Mouse (Mus musculus) naive thymus-derived CD4-positive, alpha-beta T cell, adult 2 months (primary cell): ENCODE results near the gene Wnk4.

Experiments
- DNase-seq: peaks from one replicate; pipeline ENCODE4 v3.0.0-alpha.2; 2011; ENCODE audit warnings: low read depth

The Wnk4 gene

GRCm38 (mm10) chr11:101276319-101277070 lies 16.1 kb downstream of the Wnk4 start:
- no peak for DNase-seq

DNA sequence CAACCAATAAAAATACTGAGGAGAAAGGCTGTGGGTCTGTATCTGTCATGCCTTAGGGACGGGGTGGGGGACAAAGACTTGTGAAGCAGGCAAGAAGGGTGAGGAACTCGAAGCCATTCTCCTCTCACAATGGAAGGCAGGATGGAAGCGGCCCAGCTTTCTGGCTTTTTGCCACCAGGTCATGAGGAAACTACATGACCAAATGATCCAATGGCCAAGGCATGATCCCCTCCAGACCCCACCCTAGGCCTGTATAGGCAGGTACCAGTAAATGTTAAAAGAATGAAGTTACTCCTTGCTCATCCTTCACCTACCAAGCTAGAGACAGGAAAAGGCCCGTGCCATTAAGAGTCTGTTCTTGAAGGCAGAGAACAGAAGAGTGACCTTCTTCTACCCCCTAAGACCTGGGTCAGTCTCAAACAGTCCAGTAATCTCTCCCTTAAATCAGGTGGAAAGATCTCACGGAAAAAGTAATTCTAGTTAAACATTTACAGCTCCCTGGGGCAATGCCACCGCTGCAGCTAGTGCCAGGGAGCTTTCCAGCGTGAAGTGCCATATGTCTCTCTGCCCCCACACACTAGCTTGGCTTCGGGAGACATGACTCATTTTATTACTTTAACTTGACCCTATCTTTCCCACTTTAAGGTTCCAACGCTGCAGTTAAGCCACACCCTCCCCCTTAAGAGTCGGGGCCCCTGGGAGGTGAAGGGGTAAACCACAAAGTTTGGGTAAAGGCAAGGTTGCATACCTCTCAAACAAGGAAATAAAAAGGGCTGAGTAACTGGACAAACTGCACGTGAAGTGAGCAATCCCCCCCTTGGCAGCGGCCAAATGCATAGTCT lies 17.2 kb downstream of the Wnk4 start:
- no peak for DNase-seq

DNA sequence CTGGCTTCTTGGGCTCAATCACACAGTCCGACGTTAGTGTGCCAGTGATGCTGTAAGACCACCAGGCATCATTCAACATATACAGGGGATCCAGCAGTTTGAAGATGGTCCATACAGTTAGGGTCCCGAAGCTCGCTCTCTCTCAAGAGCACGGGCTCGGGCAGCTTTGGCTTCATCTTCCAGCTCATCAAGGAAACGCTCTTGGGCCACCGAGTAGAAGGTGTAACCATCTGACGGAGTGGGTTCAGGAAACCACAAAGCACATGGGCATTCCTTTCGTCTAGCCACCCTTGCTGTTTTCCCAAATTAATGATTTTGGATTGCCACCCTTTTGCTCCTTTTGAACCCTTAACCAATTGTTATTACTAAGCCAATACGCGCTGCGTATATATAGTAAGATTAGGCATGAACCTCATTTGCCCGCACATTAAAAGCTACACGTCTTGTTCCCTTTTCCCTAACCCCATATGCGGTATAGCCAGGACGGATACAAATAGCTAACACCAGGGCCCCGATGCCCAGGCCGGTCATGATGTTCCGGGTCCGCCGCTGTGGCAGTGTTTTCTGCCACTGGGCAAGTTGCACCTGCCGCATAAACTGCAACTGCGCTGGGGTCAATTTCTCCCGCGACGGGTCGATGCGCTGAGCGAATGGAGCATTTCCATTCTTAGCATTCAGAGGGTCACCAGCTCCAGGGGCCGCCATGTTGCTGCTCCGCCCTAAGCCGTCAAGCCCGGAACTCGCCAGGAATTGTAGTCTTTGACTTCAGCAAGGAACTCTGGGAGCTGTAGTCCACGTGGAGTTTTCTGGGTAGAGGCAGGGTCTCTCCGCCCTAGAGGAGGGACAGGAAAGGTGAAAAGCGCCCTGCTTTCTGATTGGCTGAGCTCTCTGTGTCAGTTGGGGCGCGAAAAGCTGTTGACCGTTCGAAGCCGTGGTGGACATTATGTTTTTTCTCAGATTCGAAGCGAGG lies 18.1 kb downstream of the Wnk4 start, which contains the start of the genes Cntd1 and Coa3:
Gene Cntd1 (plus strand): TSS at position 790 of the 970 bp plus-strand sequence.
Gene Coa3 (minus strand): TSS at position 892 of the 970 bp plus-strand sequence.
- peak; percentile 87 for DNase-seq

GRCm38 (mm10) chr11:101279193-101279569 lies 18.8 kb downstream of the Wnk4 start:
- no peak for DNase-seq

- DNase-seq: no peak
Measured at GRCm38 (mm10) chr11:101280837-101281236, 20.5 kb downstream of the Wnk4 start.

- no peak for DNase-seq
Measured at GRCm38 (mm10) chr11:101282896-101283295, 22.5 kb downstream of the Wnk4 start.

DNA sequence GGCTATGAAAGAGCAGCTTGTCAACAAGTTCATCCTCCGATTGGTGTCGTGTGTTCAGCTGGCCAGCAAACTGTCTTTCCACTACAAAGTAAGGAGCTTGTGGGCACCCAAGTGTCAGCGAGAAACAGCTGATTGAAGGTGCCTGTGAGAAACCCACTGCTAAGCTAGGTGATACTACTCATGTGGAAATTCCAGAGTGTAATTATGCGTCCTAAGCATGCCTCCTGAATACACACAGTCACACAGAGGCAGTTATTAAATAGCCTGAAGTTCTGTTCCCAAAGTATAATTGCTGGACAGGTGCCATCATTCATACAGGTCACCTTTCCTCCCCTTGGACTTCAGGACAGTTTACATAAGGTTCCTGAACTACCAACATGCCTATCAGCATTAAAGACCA lies 23.4 kb downstream of the Wnk4 start:
- DNase-seq: no peak

- DNase-seq: no peak
Measured at GRCm38 (mm10) chr11:101287306-101287705, 26.9 kb downstream of the Wnk4 start.

- DNase-seq: no peak
Measured at GRCm38 (mm10) chr11:101291231-101291630, 30.9 kb downstream of the Wnk4 start.

- no peak for DNase-seq
Measured at GRCm38 (mm10) chr11:101295191-101295590, 34.8 kb downstream of the Wnk4 start.

DNA sequence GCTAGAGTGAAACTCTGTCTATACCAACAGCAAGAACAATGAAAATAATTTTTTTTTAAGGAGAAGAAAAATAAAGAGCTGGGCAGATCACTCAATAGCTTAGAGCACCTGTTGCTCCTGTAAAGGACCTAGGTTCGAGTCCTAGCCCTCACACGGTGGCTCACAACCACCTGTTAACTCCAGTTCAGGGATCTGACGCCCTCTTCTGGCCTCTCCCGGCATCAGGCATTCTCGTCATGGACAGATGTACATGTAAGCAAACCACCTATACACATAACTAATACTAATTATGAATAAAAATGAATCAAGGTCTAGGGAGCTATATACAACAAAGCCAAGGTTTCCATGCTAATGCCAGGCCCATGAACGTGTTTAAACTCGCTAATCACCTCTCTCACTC lies 40.5 kb downstream of the Wnk4 start:
- DNase-seq: peak; percentile 29

GRCm38 (mm10) chr11:101301299-101302003 lies 41.1 kb downstream of the Wnk4 start:
- DNase-seq: peak; percentile 28

DNA sequence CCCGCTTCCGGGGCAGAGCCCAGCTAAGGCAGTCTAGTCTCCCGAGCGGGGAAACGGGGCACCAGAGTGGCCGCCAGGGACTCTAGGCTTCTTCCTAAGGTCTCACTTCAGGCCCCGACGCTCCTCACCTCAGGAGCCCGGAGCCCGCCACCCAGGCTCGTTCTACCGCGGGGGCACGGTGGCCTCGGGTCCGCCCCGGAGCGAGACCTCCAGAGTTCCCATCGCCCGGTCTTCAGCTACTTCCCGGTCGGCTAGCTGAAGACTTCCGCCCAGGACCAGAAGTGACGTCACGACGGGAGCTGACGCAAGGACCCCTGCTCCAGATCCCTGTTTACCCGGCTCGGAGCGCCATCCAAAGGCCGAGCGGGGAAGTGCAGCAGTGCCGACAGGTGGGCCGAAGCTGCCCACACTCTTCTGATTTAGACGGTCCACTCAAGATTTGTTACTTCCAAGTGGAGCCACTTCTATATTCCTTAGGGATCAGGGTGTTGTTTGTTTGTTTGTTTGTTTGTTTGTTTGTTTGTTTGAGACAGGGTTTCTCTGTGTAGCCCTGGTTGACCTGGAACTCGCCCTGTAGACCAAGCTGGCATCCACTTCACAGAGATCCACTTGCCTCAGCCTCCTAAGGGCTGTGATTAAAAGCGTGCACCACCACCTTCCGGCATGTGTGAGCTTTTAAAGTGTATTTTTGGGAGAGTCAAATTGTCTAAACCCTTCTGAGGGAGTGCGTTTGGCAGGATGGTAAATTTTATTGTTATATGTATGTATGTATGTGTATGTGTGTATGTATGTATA lies 41.8 kb downstream of the Wnk4 start, which contains the start of gene Becn1:
Gene Becn1 (minus strand): TSS at position 283 of the 795 bp plus-strand sequence.
- peak; percentile 92 for DNase-seq

GRCm38 (mm10) chr11:101307744-101308143 lies 47.4 kb downstream of the Wnk4 start:
- DNase-seq: no peak

GRCm38 (mm10) chr11:101311083-101311482 lies 50.7 kb downstream of the Wnk4 start:
- DNase-seq: no peak

DNA sequence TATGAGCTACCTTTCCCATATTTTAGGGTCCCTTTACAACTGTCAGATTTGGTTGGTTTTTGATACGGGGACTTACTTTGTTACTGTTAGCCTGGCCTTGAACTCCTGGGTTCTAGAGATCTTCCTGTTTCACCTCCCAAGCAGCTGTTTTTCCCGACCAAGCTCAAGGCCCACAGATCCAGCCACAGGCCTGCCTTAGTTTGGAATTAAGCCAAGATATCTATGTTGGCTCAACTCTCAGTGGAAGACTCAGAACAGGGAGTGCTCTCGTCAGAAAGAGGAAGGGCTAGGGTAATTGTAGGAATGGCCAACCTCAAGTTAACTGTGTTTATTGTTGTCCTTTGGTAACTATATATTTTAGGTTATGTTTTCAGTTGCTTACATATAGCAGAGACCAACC lies 51.8 kb downstream of the Wnk4 start:
- no peak for DNase-seq

DNA sequence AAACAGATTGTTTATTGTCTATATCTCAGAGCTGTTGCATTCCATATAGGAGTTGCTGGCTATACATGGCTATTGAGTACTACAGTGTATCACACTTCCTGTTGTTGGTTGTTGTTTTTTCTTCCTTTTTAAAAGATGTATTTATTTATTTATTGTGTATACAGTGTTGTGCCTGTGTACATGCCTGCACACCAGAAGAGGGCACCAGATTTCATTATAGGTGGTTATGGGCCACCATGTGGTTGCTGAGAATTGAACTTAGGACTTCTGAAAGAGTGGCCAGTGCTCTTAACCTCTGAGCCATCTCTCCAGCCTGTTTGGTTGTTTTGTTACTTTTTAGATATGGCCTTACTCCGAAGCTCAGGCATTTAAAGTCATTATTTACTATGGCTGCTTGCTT lies 54.2 kb downstream of the Wnk4 start:
- DNase-seq: no peak

GRCm38 (mm10) chr11:101315082-101315650 lies 54.8 kb downstream of the Wnk4 start:
- DNase-seq: no peak

GRCm38 (mm10) chr11:101315665-101316500 lies 55.5 kb downstream of the Wnk4 start, which contains the start of gene Psme3:
TSS of gene Psme3 (plus strand) at chr11:101316213.
- DNase-seq: peak; percentile 92
